Mouse (Mus musculus): Measurements from ENCODE around the gene Ccsap. TPM values are rescaled to one million over a fixed set of nuclear protein-coding genes. Genes with fewer than 3 reads are reported as not detected.

The Ccsap gene
- polyA plus RNA-seq, 1 experiment from 2014 or later, result 4.6 TPM

DNA sequence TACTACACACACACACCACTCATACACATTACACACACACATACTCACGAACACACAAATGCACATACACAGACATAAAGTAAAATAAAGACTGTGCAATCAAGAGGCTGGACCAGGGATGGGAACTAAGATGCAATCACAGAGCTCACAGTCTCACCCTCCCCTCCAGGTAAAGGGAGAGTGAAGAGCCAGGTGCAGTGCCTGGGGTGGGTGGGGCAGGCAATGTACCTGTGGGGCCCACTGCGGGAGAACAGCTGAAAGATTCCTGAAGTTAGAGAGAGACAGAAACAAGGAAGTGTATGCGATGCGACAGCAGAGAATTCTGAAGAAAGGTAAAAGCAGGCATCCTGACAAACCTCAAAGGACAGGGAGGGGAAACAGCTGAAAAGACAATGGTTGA, 65.2 kb downstream of the Ccsap start:
- Histone ChIP-seq H3K4me2 (ENCODE audit: low read depth, low read length) (no peak overlapping the region), H3K36me3 (ENCODE audit: control insufficient read depth, insufficient read depth, low read length) (no peaks in the 10 kb centered on the region), H3K9me3 (ENCODE audit: control insufficient read depth, low read length) (no peaks in the 10 kb centered on the region), H3K4me1 (ENCODE audit: control insufficient read depth, insufficient read depth, low read length) (peaks cover 9% of the 10 kb centered on the region; the same call in 1 of the 2 replicates), H3K27ac (replicated peaks; ENCODE audit: low read depth, low read length) (no peak overlapping the region), H3K9ac (ENCODE audit: low read depth, low read length) (no peak overlapping the region), H3K4me3 (ENCODE audit: low read depth, low read length) (no peak overlapping the region), H3K27me3 (replicated peaks; ENCODE audit: control insufficient read depth, insufficient read depth, low read length) (no peaks in the 10 kb centered on the region)
- 71% methylated on average over 4 of the region's 4 CpGs for WGBS
- DNase-seq (ENCODE audit: low spot score) (no peak), ATAC-seq (ENCODE audit: low read depth) (no peak)

DNA sequence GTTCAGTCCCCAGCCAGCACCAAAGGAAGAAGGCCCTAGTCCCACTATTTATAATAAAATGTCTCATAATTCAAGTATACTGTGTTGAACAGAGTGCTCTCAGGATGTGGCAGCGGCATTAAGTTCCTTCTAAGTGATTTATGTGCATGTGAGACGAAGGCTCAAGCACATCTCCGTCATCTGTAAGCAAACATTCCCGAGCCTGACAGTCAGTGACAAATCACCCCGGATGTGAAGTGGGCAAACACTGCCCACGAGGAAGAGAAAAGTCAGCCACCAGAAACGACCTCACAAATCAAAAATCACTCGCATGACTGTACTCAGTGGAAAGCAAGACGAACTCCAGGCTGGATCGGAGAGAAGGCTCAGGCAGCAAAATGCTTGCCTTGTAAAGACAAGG, 66.1 kb downstream of the Ccsap start:
- no peak for ATAC-seq (ENCODE audit: low read depth)

DNA sequence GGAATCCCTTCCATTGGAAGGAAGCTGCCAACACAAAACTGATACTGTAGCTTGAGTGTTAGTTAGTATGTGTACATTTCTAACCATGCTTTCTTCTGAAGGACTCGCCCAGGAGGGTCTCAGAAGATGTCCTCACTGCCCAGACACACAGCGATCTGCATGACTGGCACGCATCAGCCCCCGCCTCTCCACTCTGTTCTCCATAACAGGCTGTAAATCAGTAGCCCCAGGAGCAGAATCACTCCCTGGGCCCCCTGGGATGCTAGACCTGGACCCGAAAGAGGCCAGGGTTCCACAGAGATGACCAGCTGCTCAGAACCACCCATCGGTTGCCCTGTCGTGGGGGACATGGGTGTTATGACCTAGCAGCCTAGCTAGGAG, 68.2 kb downstream of the Ccsap start:
- Histone ChIP-seq H3K4me2 (ENCODE audit: low read depth, low read length) (no peak overlapping the region), H3K9ac (ENCODE audit: low read depth, low read length) (no peak overlapping the region), H3K4me3 (ENCODE audit: low read depth, low read length) (no peak overlapping the region), H3K27me3 (replicated peaks; ENCODE audit: control insufficient read depth, insufficient read depth, low read length) (no peaks in the 10 kb centered on the region), H3K36me3 (ENCODE audit: control insufficient read depth, insufficient read depth, low read length) (no peaks in the 10 kb centered on the region), H3K27ac (replicated peaks; ENCODE audit: low read depth, low read length) (no peak overlapping the region), H3K9me3 (ENCODE audit: control insufficient read depth, low read length) (no peaks in the 10 kb centered on the region), H3K4me1 (ENCODE audit: control insufficient read depth, insufficient read depth, low read length) (no peaks in the 10 kb centered on the region; the same call in 1 of the 2 replicates)
- ATAC-seq (ENCODE audit: low read depth) (no peak), DNase-seq (ENCODE audit: low spot score) (no peak)
- WGBS, result 85% methylated on average over 7 of the region's 7 CpGs

More for the DNA sequence above, 66.1 kb downstream of the Ccsap start:
- no peaks in the 10 kb centered on the region for H3K27me3 ChIP-seq (replicated peaks; ENCODE audit: control insufficient read depth, insufficient read depth, low read length)
- H3K4me1 ChIP-seq (ENCODE audit: control insufficient read depth, insufficient read depth, low read length), result peaks cover 4% of the 10 kb centered on the region; the same call in 1 of the 2 replicates
- H3K36me3 ChIP-seq (ENCODE audit: control insufficient read depth, insufficient read depth, low read length), result no peaks in the 10 kb centered on the region
- no peak overlapping the region for H3K27ac ChIP-seq (replicated peaks; ENCODE audit: low read depth, low read length)
- WGBS, result 54% methylated on average over 10 of the region's 10 CpGs
- no peak overlapping the region for H3K4me2 ChIP-seq (ENCODE audit: low read depth, low read length)
- no peak overlapping the region for H3K4me3 ChIP-seq (ENCODE audit: low read depth, low read length)
- no peak overlapping the region for H3K9ac ChIP-seq (ENCODE audit: low read depth, low read length)
- no peak for DNase-seq (ENCODE audit: low spot score)
- H3K9me3 ChIP-seq (ENCODE audit: control insufficient read depth, low read length), result no peaks in the 10 kb centered on the region

GRCm38 (mm10) chr8:123791101-123791844, 68.7 kb downstream of the Ccsap start:
- no peaks in the 10 kb centered on the region for H3K27me3 ChIP-seq (replicated peaks; ENCODE audit: control insufficient read depth, insufficient read depth, low read length)
- no peak overlapping the region for H3K4me2 ChIP-seq (ENCODE audit: low read depth, low read length)
- peak; percentile 51 for ATAC-seq (ENCODE audit: low read depth)
- H3K27ac ChIP-seq (replicated peaks; ENCODE audit: low read depth, low read length), result no peak overlapping the region
- no peaks in the 10 kb centered on the region; the same call in 1 of the 2 replicates for H3K4me1 ChIP-seq (ENCODE audit: control insufficient read depth, insufficient read depth, low read length)
- H3K36me3 ChIP-seq (ENCODE audit: control insufficient read depth, insufficient read depth, low read length), result no peaks in the 10 kb centered on the region
- whole genome bisulfite sequencing, result 70% methylated on average over 16 of the region's 16 CpGs
- DNase-seq (ENCODE audit: low spot score), result peak; percentile 60
- H3K4me3 ChIP-seq (ENCODE audit: low read depth, low read length), result no peak overlapping the region
- no peak overlapping the region for H3K9ac ChIP-seq (ENCODE audit: low read depth, low read length)
- no peaks in the 10 kb centered on the region for H3K9me3 ChIP-seq (ENCODE audit: control insufficient read depth, low read length)

Other genes starting within 250 kb of the Ccsap start
- 9.5 and 9.6 TPM in 2 replicates for gene Rhou, start 206.3 kb downstream of the Ccsap start, polyA plus RNA-seq (2014; fragmentation: Nextera tagmentation; extraction: Ambion mirVana)
- 46.6 and 46.8 TPM in 2 replicates for gene Rab4a, start 54.2 kb downstream of the Ccsap start, polyA plus RNA-seq (2014; fragmentation: Nextera tagmentation; extraction: Ambion mirVana)
- gene Acta1, start 34.5 kb upstream of the Ccsap start, polyA plus RNA-seq (2014; fragmentation: Nextera tagmentation; extraction: Ambion mirVana), result 2,164 and 3,230 TPM in 2 replicates
- gene Nup133, start 89.1 kb upstream of the Ccsap start, polyA plus RNA-seq (2014; fragmentation: Nextera tagmentation; extraction: Ambion mirVana), result 30.4 and 31.8 TPM in 2 replicates
- gene Abcb10, start 122.9 kb upstream of the Ccsap start, polyA plus RNA-seq (2014; fragmentation: Nextera tagmentation; extraction: Ambion mirVana), result 15.8 and 16.7 TPM in 2 replicates
- 36.1 and 42.2 TPM in 2 replicates for gene Taf5l, start 161.2 kb upstream of the Ccsap start, polyA plus RNA-seq (2014; fragmentation: Nextera tagmentation; extraction: Ambion mirVana)
- 5.6 and 5.8 TPM in 2 replicates for gene Urb2, start 161.3 kb upstream of the Ccsap start, polyA plus RNA-seq (2014; fragmentation: Nextera tagmentation; extraction: Ambion mirVana)